Mouse (Mus musculus): ENCODE measurements at regions not wholly inside any gene's neighbourhood (a gene's known extent, or its start where the extent isn't known, plus 50 kb on each side); places are given as distances from the start of the nearest gene placed in this dataset.
A peak's percentile ranks its signal among the peaks of the same experiment; 100 is the strongest.

DNA sequence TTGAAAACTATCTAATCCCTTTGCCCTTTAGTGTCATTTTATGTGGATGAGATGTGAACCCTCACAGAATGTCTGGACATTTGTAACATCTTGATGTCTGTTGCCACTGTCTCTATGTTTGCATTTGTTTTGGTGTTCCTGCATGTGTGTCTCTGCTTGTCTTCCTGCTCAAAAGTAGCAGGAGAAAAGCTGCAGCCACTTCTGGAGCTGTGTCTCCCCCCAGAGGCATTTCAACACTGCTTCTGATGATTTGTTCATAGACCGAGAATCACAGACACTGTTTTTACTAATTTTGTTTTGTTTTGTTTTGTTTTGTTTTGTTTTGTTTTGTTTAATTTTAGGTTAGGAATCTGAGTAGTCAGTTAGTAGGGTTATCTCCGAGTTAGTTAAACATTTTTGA is 883.8 kb downstream of the Gbe1 start:
- Histone ChIP-seq H3K4me2 (ENCODE audit: low read depth, low read length) (no peak overlapping the region), H3K27me3 (ENCODE audit: control insufficient read depth, insufficient read depth, low read length) (no peaks in the 10 kb centered on the region), H3K9me3 (replicated peaks; ENCODE audit: control insufficient read depth, low read length) (no peaks in the 10 kb centered on the region), H3K4me1 (ENCODE audit: control insufficient read depth, insufficient read depth) (no peaks in the 10 kb centered on the region), H3K27ac (ENCODE audit: low read depth) (no peak overlapping the region), H3K4me3 (ENCODE audit: low read depth, low read length) (no peak overlapping the region), H3K36me3 (replicated peaks; ENCODE audit: control insufficient read depth, insufficient read depth, low read length) (no peaks in the 10 kb centered on the region), H3K9ac (replicated peaks; ENCODE audit: low read depth, low read length) (no peak overlapping the region)
- 42% methylated on average over 2 of the region's 2 CpGs for WGBS
- TF ChIP-seq EP300 (IDR thresholded peaks at IDR 0.05; ENCODE audit: low read depth) (no peak), CTCF (IDR thresholded peaks at IDR 0.05; ENCODE audit: low read depth) (peak; percentile 17; the same call in 1 of the 2 replicates)
- no peak for DNase-seq (ENCODE audit: low spot score)
- no peak for ATAC-seq (ENCODE audit: insufficient read depth, low read depth)

DNA sequence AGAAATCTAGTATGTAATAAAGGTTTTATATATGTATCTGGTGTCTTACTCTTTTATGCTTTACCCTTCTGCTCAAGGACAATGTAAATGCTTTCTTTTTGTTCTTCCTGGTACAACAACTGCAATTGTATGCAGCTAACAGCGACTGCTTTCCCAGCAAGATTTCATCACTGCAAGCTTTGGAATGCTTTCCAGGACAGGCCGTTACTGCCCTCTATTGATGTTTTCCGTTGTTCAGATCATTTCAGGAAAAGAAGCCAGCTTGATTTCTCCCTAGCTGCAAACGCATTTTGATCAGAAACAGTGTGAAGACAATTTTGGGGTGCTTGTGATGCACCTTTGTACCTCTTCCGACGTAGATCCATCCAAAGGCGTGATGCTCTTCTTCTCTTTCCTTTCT is 895.1 kb downstream of the Gbe1 start:
- Histone ChIP-seq H3K9ac (replicated peaks; ENCODE audit: low read depth, low read length) (no peak overlapping the region), H3K27ac (ENCODE audit: low read depth) (no peak overlapping the region), H3K36me3 (replicated peaks; ENCODE audit: control insufficient read depth, insufficient read depth, low read length) (no peaks in the 10 kb centered on the region), H3K4me3 (ENCODE audit: low read depth, low read length) (no peak overlapping the region), H3K9me3 (replicated peaks; ENCODE audit: control insufficient read depth, low read length) (no peaks in the 10 kb centered on the region), H3K4me1 (ENCODE audit: control insufficient read depth, insufficient read depth) (no peaks in the 10 kb centered on the region), H3K27me3 (ENCODE audit: control insufficient read depth, insufficient read depth, low read length) (no peaks in the 10 kb centered on the region), H3K4me2 (ENCODE audit: low read depth, low read length) (no peak overlapping the region)
- peak; percentile 32; the same call in 1 of the 2 replicates for TF ChIP-seq CTCF (IDR thresholded peaks at IDR 0.05; ENCODE audit: low read depth)
- no peak for TF ChIP-seq EP300 (IDR thresholded peaks at IDR 0.05; ENCODE audit: low read depth)
- no peak for ATAC-seq (ENCODE audit: insufficient read depth, low read depth)
- 52% methylated on average over 7 of the region's 7 CpGs for WGBS
- no peak for DNase-seq (ENCODE audit: low spot score)

DNA sequence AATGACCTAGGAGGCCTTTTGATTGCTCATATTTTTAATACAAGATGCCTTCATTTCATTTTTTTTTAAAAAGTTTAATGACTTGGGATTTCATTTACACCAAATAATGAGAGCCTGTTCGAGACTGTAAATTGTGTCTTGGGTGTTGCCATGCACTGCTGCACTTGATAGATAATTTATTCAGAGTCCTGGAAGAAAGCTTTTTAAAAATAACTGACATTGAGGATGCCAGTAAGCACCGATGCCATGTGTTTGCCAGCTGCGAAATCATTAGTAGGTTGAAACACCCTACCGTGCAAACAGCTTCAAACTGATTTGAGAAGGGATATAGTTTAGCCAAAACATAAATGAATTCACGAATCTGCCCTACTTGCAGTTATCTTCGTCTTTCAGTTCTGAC is 910.7 kb downstream of the Gbe1 start:
- H3K4me3 ChIP-seq (ENCODE audit: low read depth, low read length) = no peak overlapping the region
- no peaks in the 10 kb centered on the region for H3K4me1 ChIP-seq (ENCODE audit: control insufficient read depth, insufficient read depth)
- H3K9me3 ChIP-seq (replicated peaks; ENCODE audit: control insufficient read depth, low read length) = no peaks in the 10 kb centered on the region
- H3K27me3 ChIP-seq (ENCODE audit: control insufficient read depth, insufficient read depth, low read length) = no peaks in the 10 kb centered on the region
- TF ChIP-seq EP300 (IDR thresholded peaks at IDR 0.05; ENCODE audit: low read depth) (no peak), CTCF (IDR thresholded peaks at IDR 0.05; ENCODE audit: low read depth) (no peak)
- no peak for ATAC-seq (ENCODE audit: insufficient read depth, low read depth)
- no peak for DNase-seq (ENCODE audit: low spot score)
- no peak overlapping the region for H3K9ac ChIP-seq (replicated peaks; ENCODE audit: low read depth, low read length)
- WGBS = 66% methylated on average over 6 of the region's 6 CpGs
- H3K27ac ChIP-seq (ENCODE audit: low read depth) = no peak overlapping the region
- no peak overlapping the region for H3K4me2 ChIP-seq (ENCODE audit: low read depth, low read length)
- H3K36me3 ChIP-seq (replicated peaks; ENCODE audit: control insufficient read depth, insufficient read depth, low read length) = no peaks in the 10 kb centered on the region

DNA sequence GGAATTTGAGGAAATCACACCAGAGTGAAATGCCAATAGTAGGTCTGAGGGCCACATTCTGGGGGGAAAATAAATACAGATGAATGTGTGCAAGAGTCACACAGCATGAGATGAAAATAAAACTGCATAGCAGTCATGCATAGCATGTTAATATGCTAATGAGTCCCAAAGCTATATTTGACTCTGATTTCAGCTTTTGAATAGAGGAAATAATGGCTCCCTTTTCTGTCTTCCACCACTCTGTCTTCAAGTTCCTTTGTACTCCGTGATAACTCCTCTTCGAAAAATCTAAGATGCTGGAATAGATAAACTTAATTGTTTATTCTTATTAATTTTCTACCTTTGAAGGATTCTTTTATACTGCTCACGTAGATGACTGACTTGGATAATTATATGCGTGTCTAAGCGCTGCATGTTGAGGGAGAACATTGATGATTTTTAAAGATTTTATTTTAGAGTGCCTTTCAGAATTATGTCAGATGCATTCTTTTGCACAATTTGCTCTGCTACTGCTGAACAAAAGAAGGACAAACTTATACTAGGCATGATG is 916.4 kb downstream of the Gbe1 start:
- Histone ChIP-seq H3K27ac (ENCODE audit: low read depth) (no peak overlapping the region), H3K4me1 (ENCODE audit: control insufficient read depth, insufficient read depth) (no peaks in the 10 kb centered on the region), H3K9ac (replicated peaks; ENCODE audit: low read depth, low read length) (no peak overlapping the region), H3K4me2 (ENCODE audit: low read depth, low read length) (no peak overlapping the region), H3K27me3 (ENCODE audit: control insufficient read depth, insufficient read depth, low read length) (no peaks in the 10 kb centered on the region), H3K4me3 (ENCODE audit: low read depth, low read length) (no peak overlapping the region), H3K9me3 (replicated peaks; ENCODE audit: control insufficient read depth, low read length) (no peaks in the 10 kb centered on the region), H3K36me3 (replicated peaks; ENCODE audit: control insufficient read depth, insufficient read depth, low read length) (no peaks in the 10 kb centered on the region)
- TF ChIP-seq EP300 (IDR thresholded peaks at IDR 0.05; ENCODE audit: low read depth) (no peak), CTCF (IDR thresholded peaks at IDR 0.05; ENCODE audit: low read depth) (no peak)
- 88% methylated on average over 5 of the region's 5 CpGs for WGBS
- no peak for ATAC-seq (ENCODE audit: insufficient read depth, low read depth)
- DNase-seq (ENCODE audit: low spot score) = no peak

DNA sequence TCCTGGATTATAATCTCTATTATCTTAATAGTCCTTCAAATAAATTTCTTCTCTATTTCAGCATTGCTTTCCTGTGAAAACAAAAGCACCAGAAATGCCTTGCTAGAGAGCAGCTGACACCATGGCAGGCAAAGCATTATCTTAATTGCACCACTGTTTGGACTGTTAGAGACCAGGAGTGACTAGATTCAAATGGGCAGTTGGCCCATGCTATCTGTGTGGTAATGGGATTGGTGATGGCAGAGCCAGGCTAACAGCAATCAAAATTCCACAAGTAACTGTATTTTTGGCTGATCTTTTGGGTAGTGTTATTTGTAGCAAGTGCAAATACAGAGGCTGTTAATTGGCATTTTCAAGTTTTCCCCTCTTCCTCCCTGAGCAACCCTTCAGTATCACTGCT is 929.3 kb downstream of the Gbe1 start:
- H3K27ac ChIP-seq (ENCODE audit: low read depth) = no peak overlapping the region
- TF ChIP-seq CTCF (IDR thresholded peaks at IDR 0.05; ENCODE audit: low read depth) = no peak
- TF ChIP-seq EP300 (IDR thresholded peaks at IDR 0.05; ENCODE audit: low read depth) = no peak
- H3K4me1 ChIP-seq (ENCODE audit: control insufficient read depth, insufficient read depth) = no peaks in the 10 kb centered on the region
- DNase-seq (ENCODE audit: low spot score) = no peak
- no peaks in the 10 kb centered on the region for H3K36me3 ChIP-seq (replicated peaks; ENCODE audit: control insufficient read depth, insufficient read depth, low read length)
- no peaks in the 10 kb centered on the region for H3K9me3 ChIP-seq (replicated peaks; ENCODE audit: control insufficient read depth, low read length)
- H3K4me2 ChIP-seq (ENCODE audit: low read depth, low read length) = no peak overlapping the region
- H3K27me3 ChIP-seq (ENCODE audit: control insufficient read depth, insufficient read depth, low read length) = no peaks in the 10 kb centered on the region
- ATAC-seq (ENCODE audit: insufficient read depth, low read depth) = no peak
- H3K4me3 ChIP-seq (ENCODE audit: low read depth, low read length) = no peak overlapping the region
- no peak overlapping the region for H3K9ac ChIP-seq (replicated peaks; ENCODE audit: low read depth, low read length)

DNA sequence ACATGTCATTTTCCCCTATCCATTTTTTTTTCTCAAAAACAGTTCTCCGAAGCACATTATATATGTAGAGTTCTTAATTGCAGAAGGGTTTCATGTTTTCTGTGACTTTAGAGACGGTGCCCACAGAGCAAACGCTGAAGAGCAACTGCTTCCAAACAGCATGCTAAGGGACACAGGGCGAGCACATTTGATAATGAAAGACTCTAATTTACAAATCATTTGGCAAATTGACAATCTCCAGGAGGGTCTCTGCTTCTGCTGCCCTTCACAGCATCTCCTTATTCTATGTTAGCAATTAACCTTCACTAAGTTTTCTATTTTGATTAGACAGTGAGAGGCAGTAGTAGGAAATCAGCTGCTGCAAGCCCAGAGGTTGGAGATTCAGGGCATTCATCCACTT is 929.7 kb downstream of the Gbe1 start:
- TF ChIP-seq CTCF (IDR thresholded peaks at IDR 0.05; ENCODE audit: low read depth) = no peak
- no peak for TF ChIP-seq EP300 (IDR thresholded peaks at IDR 0.05; ENCODE audit: low read depth)
- H3K27me3 ChIP-seq (ENCODE audit: control insufficient read depth, insufficient read depth, low read length) = no peaks in the 10 kb centered on the region
- no peaks in the 10 kb centered on the region for H3K4me1 ChIP-seq (ENCODE audit: control insufficient read depth, insufficient read depth)
- H3K9me3 ChIP-seq (replicated peaks; ENCODE audit: control insufficient read depth, low read length) = no peaks in the 10 kb centered on the region
- no peak overlapping the region for H3K9ac ChIP-seq (replicated peaks; ENCODE audit: low read depth, low read length)
- DNase-seq (ENCODE audit: low spot score) (no peak), ATAC-seq (ENCODE audit: insufficient read depth, low read depth) (no peak)
- WGBS = 73% methylated on average over 4 of the region's 4 CpGs
- no peaks in the 10 kb centered on the region for H3K36me3 ChIP-seq (replicated peaks; ENCODE audit: control insufficient read depth, insufficient read depth, low read length)
- H3K4me2 ChIP-seq (ENCODE audit: low read depth, low read length) = no peak overlapping the region
- H3K4me3 ChIP-seq (ENCODE audit: low read depth, low read length) = no peak overlapping the region
- H3K27ac ChIP-seq (ENCODE audit: low read depth) = no peak overlapping the region
